Mouse (Mus musculus): ENCODE measurements around the gene Trim65. TPM values are rescaled to one million over a fixed set of nuclear protein-coding genes. Genes with fewer than 3 reads are reported as not detected.
A peak's percentile ranks its signal among the peaks of the same experiment; 100 is the strongest.
"Not testable (repeated sequence)": the region's sequence is repeated elsewhere in the genome, so short reads cannot be mapped to it uniquely, and the experiment has no call there.

Trim65 gene
- polyA plus RNA-seq, 1 experiment from 2014 or later, result 3.6 TPM

DNA sequence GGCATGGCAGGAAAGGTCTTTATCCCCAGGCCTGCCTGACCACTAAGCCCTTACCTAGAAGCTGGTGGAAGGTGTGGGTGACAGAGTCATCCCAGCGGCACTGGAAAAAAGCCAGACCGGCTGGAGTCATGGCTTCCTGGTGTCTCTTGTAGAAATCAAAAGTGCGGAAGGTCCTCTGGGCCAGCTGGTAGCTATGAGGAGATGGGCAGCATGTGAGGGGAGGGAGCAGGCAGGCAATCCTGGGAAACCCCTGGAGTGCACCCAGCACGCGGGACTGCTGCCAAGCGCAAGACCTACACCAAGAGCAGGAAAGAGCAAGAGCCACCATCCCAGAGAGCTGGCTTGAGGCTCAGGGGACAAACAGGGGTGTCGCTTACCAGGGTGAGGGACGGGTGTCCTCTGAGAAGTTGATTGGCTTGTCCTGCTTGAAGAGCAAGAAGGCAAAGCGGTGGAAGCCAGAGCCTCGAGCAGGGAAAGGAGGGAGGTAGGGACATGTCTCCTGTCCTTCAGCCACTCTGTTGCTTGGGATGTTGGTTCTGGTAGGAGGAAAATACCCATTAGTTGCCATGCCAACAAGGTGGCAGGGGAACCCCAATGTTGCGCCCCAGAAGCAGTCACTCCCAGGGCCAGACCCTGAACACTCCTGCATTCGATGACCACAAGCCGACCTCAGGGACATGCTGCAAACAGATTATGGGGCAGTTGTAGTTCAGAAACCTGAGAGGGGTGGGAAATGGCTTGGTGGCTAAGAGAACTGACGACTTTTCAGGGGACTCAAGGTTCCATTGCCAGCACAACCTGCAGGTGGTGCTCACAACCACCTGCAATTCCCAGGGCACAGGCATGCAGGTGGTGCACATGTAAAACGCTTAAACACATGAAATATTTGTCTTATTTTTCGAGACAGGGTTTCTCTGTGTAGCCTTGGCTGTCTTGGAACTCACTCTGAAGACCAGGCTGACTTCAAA is 1.7 kb upstream of the Trim65 start:
- Histone ChIP-seq H3K4me3 (no peak overlapping the region), H3K27ac (no peak overlapping the region), H3K4me1 (peaks cover 50% of the 10 kb centered on the region), H3K9me3 (no peaks in the 10 kb centered on the region), H3K27me3 (ENCODE audit: insufficient read depth, poor library complexity, severe bottlenecking) (no peaks in the 10 kb centered on the region), H3K36me3 (peaks cover 54% of the 10 kb centered on the region)
- WGBS, result 84% methylated on average over 16 of the region's 16 CpGs
- no peak for DNase-seq (ENCODE audit: low spot score)

DNA sequence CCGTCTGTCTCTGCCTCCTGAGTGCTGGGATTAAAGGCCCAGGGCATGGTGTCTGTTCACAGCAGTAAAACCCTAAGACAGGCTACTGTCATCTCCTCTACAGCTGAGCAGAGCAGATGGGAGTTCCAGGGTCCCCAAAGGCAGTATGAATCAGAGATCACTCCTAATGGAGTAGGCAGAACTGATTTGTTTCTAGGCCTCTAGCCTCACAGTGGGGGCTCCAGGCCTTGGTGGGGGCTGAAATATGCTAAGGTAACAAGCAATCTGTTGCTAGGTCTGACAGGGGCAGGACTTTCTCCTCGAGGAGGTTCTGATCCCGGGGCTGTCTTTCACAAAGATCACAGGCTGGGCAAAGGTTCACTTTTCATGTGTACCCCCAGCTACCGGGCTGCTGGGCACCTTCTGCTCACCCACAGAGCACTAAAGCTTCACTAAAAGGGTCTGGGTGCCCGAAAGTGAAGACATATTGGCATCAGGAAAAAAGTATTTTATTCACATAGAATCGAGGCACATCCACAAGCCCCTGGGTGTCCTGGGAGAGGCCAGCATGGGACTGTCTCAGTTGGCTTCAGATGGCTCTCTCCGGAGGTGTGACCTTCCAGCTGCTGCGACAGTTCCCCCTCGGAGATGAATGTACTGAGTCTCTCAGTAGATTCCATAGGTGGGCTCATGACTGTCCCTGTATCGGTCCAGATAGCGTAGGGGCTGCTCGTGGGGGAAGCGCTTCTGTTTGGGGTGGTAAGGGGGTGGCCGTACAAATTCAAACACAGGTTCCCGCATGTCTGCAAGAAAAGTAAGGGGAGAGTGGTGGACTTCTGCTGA is 632 bp upstream of the Trim65 start:
- Histone ChIP-seq H3K4me1 (peaks cover 54% of the 10 kb centered on the region), H3K9me3 (no peaks in the 10 kb centered on the region), H3K27ac (peak overlapping the region; percentile 95), H3K36me3 (peaks cover 57% of the 10 kb centered on the region), H3K4me3 (peak overlapping the region; percentile 74), H3K27me3 (ENCODE audit: insufficient read depth, poor library complexity, severe bottlenecking) (no peaks in the 10 kb centered on the region)
- 80% methylated on average over 15 of the region's 15 CpGs for WGBS
- no peak for DNase-seq (ENCODE audit: low spot score)

DNA sequence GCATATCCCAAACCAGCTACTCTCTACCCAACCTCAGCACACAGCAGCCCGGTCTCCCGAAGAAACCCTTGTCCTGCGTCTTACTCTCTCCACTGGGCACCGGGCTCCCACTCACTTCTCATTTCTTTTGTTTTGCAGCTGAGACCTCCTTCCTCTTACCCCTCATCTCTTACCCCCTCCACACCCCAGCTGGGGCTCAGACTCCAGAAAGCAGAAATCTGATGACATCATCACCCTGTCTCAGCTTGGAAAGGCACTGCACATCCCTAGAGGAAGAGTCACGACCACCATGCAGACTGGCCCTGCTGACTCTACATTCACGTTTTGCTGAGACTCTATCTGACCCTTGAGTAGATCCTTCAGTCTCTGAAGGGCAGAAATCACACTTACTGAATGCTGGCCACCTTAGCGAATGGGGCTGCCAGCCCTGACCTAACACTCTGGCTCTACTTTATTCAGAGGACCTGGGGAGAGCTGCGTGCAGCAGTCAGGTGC is 888 bp downstream of the Trim65 start:
- Histone ChIP-seq H3K27ac (peak overlapping the region; percentile 95), H3K4me1 (peaks cover 52% of the 10 kb centered on the region)
- WGBS, result 48% methylated on average over 8 of the region's 8 CpGs

DNA sequence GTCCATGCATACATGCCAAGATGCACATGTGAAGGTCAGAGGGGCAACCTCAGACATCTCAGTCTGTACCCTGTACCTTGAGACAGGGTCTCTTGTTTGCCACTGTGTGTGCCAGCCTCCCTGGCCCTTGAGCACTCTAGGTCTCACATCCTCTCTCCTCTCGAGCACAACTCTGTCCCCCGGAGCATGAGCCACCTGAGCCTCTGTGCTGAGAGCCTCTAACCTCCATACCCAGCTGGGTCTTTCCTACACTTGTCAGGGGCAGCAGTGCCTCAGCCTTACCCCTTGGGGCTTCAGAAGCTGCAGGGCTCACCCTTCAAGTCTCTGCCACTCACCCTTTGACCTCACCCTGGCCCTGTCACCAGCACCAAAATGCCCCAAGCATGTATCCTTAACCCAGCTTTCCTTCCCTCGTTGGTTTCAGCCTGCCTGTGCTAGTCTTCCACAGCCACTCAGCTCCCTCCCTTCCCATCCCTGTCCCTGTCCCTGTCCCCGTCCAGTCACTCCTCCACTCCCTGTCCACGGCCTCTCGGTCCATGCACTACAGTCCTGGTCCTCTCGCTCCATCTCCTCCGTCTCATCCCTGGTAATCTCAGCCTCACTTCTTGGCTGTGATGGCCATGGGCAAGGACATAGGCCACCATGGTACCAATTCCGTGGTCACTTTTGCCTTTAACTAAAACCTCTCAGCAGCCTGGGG is 1.7 kb downstream of the Trim65 start:
- DNase-seq (ENCODE audit: low spot score), result no peak
- no peaks in the 10 kb centered on the region for H3K9me3 ChIP-seq
- H3K4me1 ChIP-seq, result peaks cover 52% of the 10 kb centered on the region
- H3K27me3 ChIP-seq (ENCODE audit: insufficient read depth, poor library complexity, severe bottlenecking), result no peaks in the 10 kb centered on the region
- no peak overlapping the region for H3K4me3 ChIP-seq
- H3K36me3 ChIP-seq, result peaks cover 49% of the 10 kb centered on the region
- 75% methylated on average over 9 of the region's 9 CpGs for WGBS
- H3K27ac ChIP-seq, result peak overlapping the region; percentile 95; the same call in 1 of the 2 replicates

More for the DNA sequence above, 888 bp downstream of the Trim65 start:
- no peak for DNase-seq (ENCODE audit: low spot score)
- peak overlapping the region; percentile 74 for H3K4me3 ChIP-seq
- peaks cover 56% of the 10 kb centered on the region for H3K36me3 ChIP-seq
- no peaks in the 10 kb centered on the region for H3K27me3 ChIP-seq (ENCODE audit: insufficient read depth, poor library complexity, severe bottlenecking)
- H3K9me3 ChIP-seq, result no peaks in the 10 kb centered on the region

DNA sequence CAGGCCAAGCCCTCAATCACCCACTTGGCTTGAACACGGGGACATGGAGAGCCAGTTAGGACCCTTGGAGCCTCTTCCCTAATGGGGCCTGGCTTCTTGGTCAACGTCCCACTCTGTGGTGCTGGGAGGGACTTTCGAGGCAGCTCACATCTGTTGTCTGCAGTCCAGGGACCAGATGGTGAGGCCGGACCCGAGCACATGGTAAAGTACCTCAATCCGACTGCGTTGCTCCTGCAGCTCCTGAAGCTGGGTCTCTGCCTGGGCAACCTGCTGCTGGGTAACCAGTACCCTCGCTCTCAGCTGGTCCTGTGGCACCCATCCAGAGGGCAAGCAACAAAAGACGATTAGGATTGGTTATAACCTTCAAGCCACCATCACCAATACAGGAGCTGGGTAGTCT is 2.9 kb downstream of the Trim65 start:
- Histone ChIP-seq H3K27me3 (ENCODE audit: insufficient read depth, poor library complexity, severe bottlenecking) (no peaks in the 10 kb centered on the region), H3K27ac (peak overlapping the region; percentile 84), H3K4me3 (peak overlapping the region; percentile 39; the same call in 1 of the 2 replicates), H3K4me1 (peaks cover 52% of the 10 kb centered on the region), H3K36me3 (peaks cover 49% of the 10 kb centered on the region), H3K9me3 (no peaks in the 10 kb centered on the region)
- 84% methylated on average over 9 of the region's 9 CpGs for WGBS
- no peak for DNase-seq (ENCODE audit: low spot score)

DNA sequence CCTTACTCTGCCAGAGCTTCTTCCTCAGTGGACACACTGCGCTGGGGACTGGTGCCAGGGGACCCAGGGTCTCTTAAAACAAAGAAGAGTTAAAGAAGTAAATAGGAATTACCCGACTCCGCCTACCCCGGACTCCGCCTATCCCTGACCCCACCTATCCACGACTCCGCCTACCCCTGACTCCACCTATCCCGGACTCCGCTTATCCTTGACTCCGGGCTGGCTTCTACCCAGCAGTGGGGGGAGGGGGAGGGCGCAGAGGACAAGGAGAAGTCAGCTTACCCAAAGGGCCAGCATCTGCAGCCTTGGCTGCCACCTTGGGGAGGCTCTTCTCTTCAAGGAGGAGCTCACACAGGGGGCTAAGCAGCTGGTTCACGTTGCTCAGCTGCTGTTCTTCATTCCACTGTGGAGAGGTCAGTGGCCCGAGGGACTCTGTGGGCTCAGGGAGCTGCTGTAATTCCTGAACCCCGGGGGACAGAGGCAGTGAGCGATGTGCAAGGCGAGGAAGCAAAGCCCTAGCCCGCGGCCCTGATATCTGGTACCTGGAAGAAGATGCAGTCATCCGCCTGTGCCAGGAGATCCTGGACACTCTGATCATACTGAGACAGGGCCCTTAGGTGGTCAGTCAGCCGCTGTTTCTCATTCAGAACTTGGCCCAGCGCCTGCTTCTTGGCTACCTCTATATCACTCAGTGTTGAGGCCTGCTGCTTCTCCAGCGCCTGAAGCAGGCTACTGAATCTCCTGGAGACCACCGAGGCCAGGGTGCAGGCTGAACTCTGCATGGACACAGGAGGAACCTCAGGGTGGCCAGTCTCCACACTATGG is 3.6 kb downstream of the Trim65 start, which contains the start of gene Trim47:
TSS of gene Trim47 (minus strand) at position 55 of the 825 bp plus-strand sequence.
- WGBS, result 25% methylated on average over 23 of the region's 23 CpGs
- peak within 1 kb of the TSS; percentile 39 for H3K4me3 ChIP-seq
- no peaks in the 10 kb centered on the region for H3K27me3 ChIP-seq (ENCODE audit: insufficient read depth, poor library complexity, severe bottlenecking)
- no peaks in the 10 kb centered on the region for H3K9me3 ChIP-seq
- peak within 1 kb of the TSS; percentile 84 for H3K27ac ChIP-seq
- H3K36me3 ChIP-seq, result peaks cover 49% of the 10 kb centered on the region
- peaks cover 47% of the 10 kb centered on the region for H3K4me1 ChIP-seq
- peak; percentile 95 for DNase-seq (ENCODE audit: low spot score)

DNA sequence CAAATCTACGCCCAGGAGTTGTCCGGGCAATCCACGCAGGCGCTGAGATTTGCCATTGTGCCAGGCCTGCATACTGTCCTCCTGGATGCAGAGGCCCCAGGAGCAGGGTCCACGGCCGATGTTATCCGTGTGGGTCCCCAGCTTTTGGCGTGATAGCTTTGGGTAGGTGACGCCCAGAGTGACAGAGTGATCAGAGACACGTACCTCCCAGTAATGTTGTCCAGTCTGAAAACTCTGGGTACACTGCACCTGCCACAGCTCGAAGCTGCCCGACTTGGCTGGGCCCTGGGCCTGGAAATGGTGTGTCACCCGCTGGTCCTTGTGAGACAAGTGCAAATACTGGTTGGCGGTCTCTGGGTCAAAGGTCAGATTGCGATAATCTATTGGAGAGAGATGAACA is 4.7 kb downstream of the Trim65 start:
- Histone ChIP-seq H3K9me3 (no peaks in the 10 kb centered on the region), H3K4me1 (peaks cover 41% of the 10 kb centered on the region), H3K4me3 (no peak overlapping the region), H3K27me3 (ENCODE audit: insufficient read depth, poor library complexity, severe bottlenecking) (no peaks in the 10 kb centered on the region), H3K27ac (no peak overlapping the region), H3K36me3 (peaks cover 45% of the 10 kb centered on the region)
- no peak for DNase-seq (ENCODE audit: low spot score)
- 92% methylated on average over 15 of the region's 15 CpGs for WGBS

DNA sequence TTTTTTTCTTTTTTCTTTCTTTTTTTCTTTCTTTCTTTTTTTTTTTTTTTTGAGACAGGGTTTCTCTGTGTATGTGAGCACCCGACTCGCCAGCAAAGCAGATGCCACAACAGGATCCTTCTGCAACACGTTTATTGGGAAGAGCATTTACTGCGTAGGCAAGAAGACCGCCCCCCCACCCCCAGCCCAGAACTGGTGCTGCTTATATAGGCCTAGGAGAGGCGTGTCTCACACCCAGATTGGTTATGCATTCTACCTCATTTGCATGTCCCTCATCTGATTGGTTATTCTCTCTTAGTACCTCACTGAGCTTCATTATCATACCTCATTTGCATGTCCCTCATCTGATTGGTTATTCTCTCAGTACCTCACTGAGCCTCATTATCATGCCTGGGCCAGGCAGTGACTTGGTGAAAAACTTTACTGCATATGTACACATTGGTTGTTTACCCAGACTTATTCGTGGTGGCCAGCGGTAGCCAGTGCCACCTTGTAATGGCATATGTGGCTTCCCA is 9.1 kb downstream of the Trim65 start:
- not testable (repeated sequence) for H3K4me3 ChIP-seq; H3K27ac ChIP-seq; H3K27me3 ChIP-seq (ENCODE audit: insufficient read depth, poor library complexity, severe bottlenecking); DNase-seq (ENCODE audit: low spot score); H3K9me3 ChIP-seq
- peaks cover 10% of the 10 kb centered on the region for H3K4me1 ChIP-seq
- 90% methylated on average over 8 of the region's 8 CpGs for WGBS
- peaks cover 47% of the 10 kb centered on the region for H3K36me3 ChIP-seq

DNA sequence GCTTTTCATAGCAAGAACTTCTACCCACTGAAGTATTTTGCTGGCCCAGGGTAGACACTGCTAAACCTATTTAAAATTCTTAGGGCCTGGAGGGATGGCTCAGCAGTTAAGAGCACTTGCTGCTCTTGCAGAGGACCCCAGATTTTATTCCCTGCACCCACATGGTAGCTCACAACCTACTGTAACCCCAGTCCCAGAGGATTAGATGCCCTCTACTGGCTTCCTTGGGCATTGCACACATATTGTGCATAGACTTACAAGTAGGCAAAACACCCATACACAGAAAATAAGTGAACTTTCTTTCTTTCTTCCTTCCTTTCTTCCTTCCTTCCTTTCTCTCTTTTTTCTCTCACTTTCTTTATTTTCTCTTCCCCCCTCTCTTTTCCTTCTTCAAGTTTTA is 13.1 kb downstream of the Trim65 start:
- H3K27ac ChIP-seq, result no peak overlapping the region
- no peaks in the 10 kb centered on the region for H3K9me3 ChIP-seq
- no peak for DNase-seq (ENCODE audit: low spot score)
- 0 out of 2 replicates have a peak, but pooled peaks cover 9% of the 10 kb centered on the region for H3K4me1 ChIP-seq
- H3K36me3 ChIP-seq, result peaks cover 17% of the 10 kb centered on the region
- no peaks in the 10 kb centered on the region for H3K27me3 ChIP-seq (ENCODE audit: insufficient read depth, poor library complexity, severe bottlenecking)
- H3K4me3 ChIP-seq, result no peak overlapping the region

DNA sequence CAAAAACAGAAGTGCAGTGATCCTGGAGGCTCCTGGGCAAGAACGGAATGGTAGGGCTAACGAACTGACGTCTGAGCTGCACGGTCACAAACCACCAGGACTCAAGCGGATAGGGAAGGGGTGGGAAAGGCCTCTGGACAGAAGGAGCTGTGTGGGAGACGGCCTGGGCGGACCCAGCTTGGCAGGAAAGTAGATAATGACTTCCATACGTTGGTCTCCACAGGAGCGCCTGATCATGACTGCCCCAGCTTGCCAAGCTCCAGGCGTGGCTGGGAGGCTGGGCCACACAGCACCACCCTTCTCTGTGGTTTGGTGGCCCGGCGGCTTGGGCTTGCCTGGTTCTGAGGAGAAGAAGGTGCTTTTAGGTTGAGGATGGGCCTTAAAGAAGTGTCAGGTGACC is 13.7 kb downstream of the Trim65 start:
- 56% methylated on average over 12 of the region's 12 CpGs for WGBS
- 0 out of 2 replicates have a peak, but pooled peaks cover 9% of the 10 kb centered on the region for H3K4me1 ChIP-seq

DNA sequence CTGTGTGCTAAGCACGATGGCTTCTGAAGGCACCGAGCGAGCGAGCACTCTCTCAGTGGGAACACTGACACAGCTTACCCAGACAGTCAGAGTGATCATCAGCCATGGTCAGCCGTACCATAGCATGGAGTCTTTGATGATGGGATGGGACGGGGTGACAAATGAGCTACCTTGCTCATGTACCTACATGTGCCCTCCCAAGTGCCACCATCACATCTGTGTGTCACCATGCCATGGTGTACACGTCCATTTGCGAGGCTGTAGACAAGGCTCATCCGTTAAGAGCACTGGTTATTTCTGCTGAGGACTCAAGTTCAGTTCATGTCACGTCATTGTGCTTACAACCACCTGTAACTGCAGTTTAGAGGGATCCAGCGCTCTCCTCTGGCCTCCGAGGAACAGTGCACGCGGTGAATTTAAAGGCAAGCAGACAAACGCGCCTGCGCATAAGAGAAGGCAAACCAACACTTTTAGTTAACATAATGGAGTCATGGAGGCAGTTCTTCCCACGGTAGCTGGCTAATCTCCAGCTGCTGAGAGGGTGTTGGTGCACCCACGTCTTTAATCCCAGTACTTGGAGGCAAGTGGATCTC is 19.2 kb downstream of the Trim65 start:
- Histone ChIP-seq H3K27me3 (ENCODE audit: insufficient read depth, poor library complexity, severe bottlenecking) (peaks cover 55% of the 10 kb centered on the region), H3K4me1 (peaks cover 43% of the 10 kb centered on the region), H3K4me3 (no peak overlapping the region), H3K27ac (no peak overlapping the region), H3K9me3 (no peaks in the 10 kb centered on the region), H3K36me3 (0 out of 2 replicates have a peak, but pooled peaks cover 2% of the 10 kb centered on the region)
- WGBS, result 80% methylated on average over 19 of the region's 19 CpGs
- DNase-seq (ENCODE audit: low spot score), result no peak

More for the DNA sequence above, 13.7 kb downstream of the Trim65 start:
- no peak overlapping the region for H3K4me3 ChIP-seq
- peaks cover 12% of the 10 kb centered on the region for H3K36me3 ChIP-seq
- H3K27me3 ChIP-seq (ENCODE audit: insufficient read depth, poor library complexity, severe bottlenecking), result no peaks in the 10 kb centered on the region; the same call in 1 of the 2 replicates
- no peak overlapping the region for H3K27ac ChIP-seq
- H3K9me3 ChIP-seq, result no peaks in the 10 kb centered on the region
- no peak for DNase-seq (ENCODE audit: low spot score)
